Mouse (Mus musculus) erythroblast, embryonic 14.5 days (primary cell): ENCODE results near the gene Dgkb. TPM values are rescaled to one million over a fixed set of nuclear protein-coding genes. Genes with fewer than 3 reads are reported as not detected.

ENCODE experiments used
- H3K27me3 ChIP-seq: 2 replicates; pipeline ENCODE4 v1.6.1; 2012; ENCODE audit warnings: inconsistent platforms; ENCODE audit not compliant: control insufficient read depth
- H3K36me3 ChIP-seq: 2 replicates; pipeline ENCODE4 v1.6.1; 2012; ENCODE audit warnings: mild to moderate bottlenecking, inconsistent platforms; ENCODE audit not compliant: control insufficient read depth
- H3K4me1 ChIP-seq: 2 replicates; pipeline ENCODE4 v1.6.1; 2012; ENCODE audit warnings: inconsistent platforms; ENCODE audit not compliant: control insufficient read depth
- H3K4me3 ChIP-seq: replicated peaks from 2 replicates; pipeline ENCODE3; 2012; ENCODE audit warnings: moderate library complexity, mild to moderate bottlenecking, inconsistent platforms
- H3K9me3 ChIP-seq: 2 replicates; pipeline ENCODE4 v1.6.1; 2012; ENCODE audit warnings: low read length, inconsistent platforms, mixed read lengths; ENCODE audit not compliant: control insufficient read depth
- GATA1 ChIP-seq: IDR thresholded peaks from 2 replicates; pipeline ENCODE4 v1.6.1; 2012; ENCODE audit warnings: low read length, inconsistent platforms, mixed read lengths
- TAL1 ChIP-seq: IDR thresholded peaks from 3 replicates; pipeline ENCODE4 v1.6.1; 2012; ENCODE audit warnings: low read length, inconsistent platforms, mixed read lengths
- polyA plus RNA-seq: library from polyadenylated mRNA; stranded (reverse); fragments of >175 nt; gene quantifications from 2 replicates; pipeline ENCODE4 v1.2.3, GENCODE M21; 2012

Gene Dgkb
- polyA plus RNA-seq, 1 experiment = not detected

GRCm38 (mm10) chr12:37978498-37979187 lies 161.1 kb downstream of the Dgkb start:
- no peaks in the 10 kb centered on the region for H3K4me1 ChIP-seq
- no peaks in the 10 kb centered on the region for H3K27me3 ChIP-seq
- H3K9me3 ChIP-seq = no peaks in the 10 kb centered on the region; the same call in 1 of the 2 replicates
- H3K4me3 ChIP-seq = no peak overlapping the region
- no peaks in the 10 kb centered on the region for H3K36me3 ChIP-seq
- no peak for TF ChIP-seq GATA1
- TF ChIP-seq TAL1 = no peak

- Histone ChIP-seq H3K27me3 (no peaks in the 10 kb centered on the region), H3K4me3 (no peak overlapping the region), H3K36me3 (no peaks in the 10 kb centered on the region), H3K4me1 (no peaks in the 10 kb centered on the region), H3K9me3 (no peaks in the 10 kb centered on the region)
- no peak for TF ChIP-seq GATA1
- TF ChIP-seq TAL1 = no peak
Observed at GRCm38 (mm10) chr12:37985352-37985751, 167.8 kb downstream of the Dgkb start.

- TF ChIP-seq TAL1 (no peak), GATA1 (no peak)
- H3K4me1 ChIP-seq = no peaks in the 10 kb centered on the region
Observed at GRCm38 (mm10) chr12:37988066-37988591, 170.6 kb downstream of the Dgkb start.

DNA sequence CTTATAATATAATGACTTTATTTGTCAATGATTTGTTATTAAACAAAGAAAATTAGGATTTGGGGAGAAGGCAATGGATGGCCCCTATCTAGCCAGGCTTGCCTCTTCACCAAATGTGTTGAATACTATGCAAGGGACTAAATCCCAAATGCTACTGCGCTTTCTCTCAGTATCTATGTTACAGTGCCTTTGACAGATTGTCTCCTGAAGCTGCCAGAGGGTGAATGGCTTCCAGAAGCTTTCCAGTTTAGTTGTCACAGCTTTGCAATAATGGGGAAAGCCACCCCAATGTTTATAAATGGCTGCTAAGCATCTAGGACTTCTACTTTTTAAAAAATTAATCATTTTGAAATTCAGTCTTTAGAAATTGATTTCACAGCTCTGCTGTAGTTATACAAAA lies 175.7 kb downstream of the Dgkb start:
- TF ChIP-seq GATA1 = no peak
- no peak for TF ChIP-seq TAL1
- Histone ChIP-seq H3K27me3 (no peaks in the 10 kb centered on the region), H3K4me3 (no peak overlapping the region), H3K36me3 (no peaks in the 10 kb centered on the region), H3K4me1 (no peaks in the 10 kb centered on the region), H3K9me3 (peaks cover 7% of the 10 kb centered on the region)

More at GRCm38 (mm10) chr12:37988066-37988591, 170.6 kb downstream of the Dgkb start:
- Histone ChIP-seq H3K9me3 (no peaks in the 10 kb centered on the region), H3K4me3 (no peak overlapping the region), H3K36me3 (no peaks in the 10 kb centered on the region), H3K27me3 (no peaks in the 10 kb centered on the region)

DNA sequence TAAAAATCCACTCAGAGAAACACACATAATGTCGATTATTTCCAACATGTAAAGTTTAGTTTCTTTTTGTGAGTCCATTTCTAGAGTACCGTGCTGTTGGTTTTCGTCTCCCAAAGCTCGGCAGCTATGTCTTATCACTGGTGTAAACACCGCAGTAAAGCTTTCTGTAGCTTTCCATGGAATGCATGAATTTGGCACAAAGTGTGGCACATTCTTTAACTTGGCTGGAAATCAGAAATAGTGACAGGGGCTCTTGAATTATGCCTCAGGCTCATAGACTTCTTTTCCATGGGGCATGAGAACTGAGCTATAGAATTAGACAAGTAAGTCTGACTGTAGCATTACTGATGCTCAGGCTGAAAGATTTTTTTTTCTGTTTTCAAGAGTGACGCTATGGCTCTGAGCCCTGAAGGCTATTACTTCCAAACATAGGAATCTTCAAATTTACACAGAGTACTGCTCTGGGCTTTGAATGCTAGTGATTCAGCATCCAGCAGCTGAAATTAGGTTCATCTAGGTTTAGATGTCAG lies 179.0 kb downstream of the Dgkb start:
- Histone ChIP-seq H3K4me3 (no peak overlapping the region), H3K9me3 (peaks cover 7% of the 10 kb centered on the region), H3K36me3 (no peaks in the 10 kb centered on the region), H3K4me1 (no peaks in the 10 kb centered on the region), H3K27me3 (no peaks in the 10 kb centered on the region)
- TF ChIP-seq GATA1 (no peak), TAL1 (no peak)

GRCm38 (mm10) chr12:38017674-38018073 lies 200.1 kb downstream of the Dgkb start:
- Histone ChIP-seq H3K27me3 (no peaks in the 10 kb centered on the region), H3K4me3 (no peak overlapping the region), H3K36me3 (no peaks in the 10 kb centered on the region), H3K4me1 (no peaks in the 10 kb centered on the region), H3K9me3 (no peaks in the 10 kb centered on the region)
- TF ChIP-seq TAL1 (no peak), GATA1 (no peak)

- Histone ChIP-seq H3K27me3 (no peaks in the 10 kb centered on the region), H3K9me3 (peaks cover 2% of the 10 kb centered on the region; the same call in 1 of the 2 replicates), H3K4me3 (no peak overlapping the region), H3K4me1 (no peaks in the 10 kb centered on the region), H3K36me3 (no peaks in the 10 kb centered on the region)
- no peak for TF ChIP-seq GATA1
- no peak for TF ChIP-seq TAL1
Observed at GRCm38 (mm10) chr12:38047256-38047655, 229.7 kb downstream of the Dgkb start.

GRCm38 (mm10) chr12:38088224-38088623 lies 270.7 kb downstream of the Dgkb start:
- H3K36me3 ChIP-seq = no peaks in the 10 kb centered on the region

DNA sequence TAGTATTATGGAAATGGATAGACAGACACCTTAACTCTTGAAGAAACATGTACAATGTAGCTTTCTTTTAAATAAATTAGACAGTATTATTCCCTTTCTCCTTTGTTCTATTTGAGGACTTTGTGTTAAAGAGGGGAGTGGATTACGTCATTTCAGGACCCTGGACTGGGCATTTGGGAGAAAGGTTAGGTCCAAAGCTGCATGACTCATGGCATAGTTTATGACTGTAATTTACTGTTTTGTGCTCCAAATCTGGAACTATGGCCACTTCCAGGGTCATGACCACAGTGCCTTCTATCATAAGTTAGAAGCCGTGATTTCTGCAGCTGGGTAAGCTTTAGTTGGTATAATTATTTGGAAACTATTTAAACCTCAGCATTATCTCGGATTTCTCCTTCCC lies 294.4 kb downstream of the Dgkb start:
- no peak for TF ChIP-seq TAL1
- no peak for TF ChIP-seq GATA1
- no peaks in the 10 kb centered on the region for H3K4me1 ChIP-seq
- H3K4me3 ChIP-seq = no peak overlapping the region
- H3K27me3 ChIP-seq = no peaks in the 10 kb centered on the region
- no peaks in the 10 kb centered on the region for H3K9me3 ChIP-seq
- H3K36me3 ChIP-seq = no peaks in the 10 kb centered on the region

More at GRCm38 (mm10) chr12:38088224-38088623, 270.7 kb downstream of the Dgkb start:
- Histone ChIP-seq H3K27me3 (no peaks in the 10 kb centered on the region), H3K4me1 (no peaks in the 10 kb centered on the region), H3K9me3 (no peaks in the 10 kb centered on the region), H3K4me3 (no peak overlapping the region)
- TF ChIP-seq GATA1 (no peak), TAL1 (no peak)
